18 mouse cellular contexts compared by ENCODE assay signal in genomic region chr7:113201584-113201983, GRCm38 (mm10). TPM values are rescaled to one million over a fixed set of nuclear protein-coding genes. Genes with fewer than 3 reads are reported as not detected.
DNase-seq lines count a peak whose midpoint lies in the region; ATAC-seq and TF ChIP-seq lines count a peak whose summit lies in the region.
"Had no signal": no experiment of that assay in that cellular context is flagged by ENCODE, and none has a peak within 500 bp of the region (broad histone marks: within the 10 kb centered on the region; RNA-seq: fewer than 3 reads in every experiment).

No protein-coding gene starts in this region.

- no peak overlapping the region for H3K4me3 ChIP-seq in embryonic facial prominence, embryonic 14.5 days (ENCODE audit: low read depth, low read length)
- no peak overlapping the region for H3K4me3 ChIP-seq in embryonic facial prominence, embryonic 10.5 days
- H3K4me3 ChIP-seq in kidney, adult 2 months (ENCODE audit: insufficient read depth, low read depth, low read length), result no peak overlapping the region
- no peak overlapping the region for H3K4me3 ChIP-seq in kidney, embryonic 15.5 days (replicated peaks)
- H3K4me3 ChIP-seq: embryonic facial prominence, embryonic 15.5 days; heart, adult 2 months; hindbrain, embryonic 15.5 days; limb, embryonic 12.5 days had no signal

- TF ChIP-seq POLR2A in kidney, adult 2 months (IDR thresholded peaks at IDR 0.05; ENCODE audit: low read depth, low read length), result no peak

- no peak overlapping the region for H3K9ac ChIP-seq in embryonic facial prominence, embryonic 14.5 days (ENCODE audit: low read depth, low read length)
- no peak overlapping the region for H3K9ac ChIP-seq in kidney, embryonic 15.5 days
- H3K9ac ChIP-seq: embryonic facial prominence, embryonic 15.5 days; hindbrain, embryonic 15.5 days; limb, embryonic 12.5 days had no signal

- H3K27ac ChIP-seq in embryonic facial prominence, embryonic 14.5 days (replicated peaks; ENCODE audit: low read depth, low read length), result no peak overlapping the region
- no peak overlapping the region for H3K27ac ChIP-seq in embryonic facial prominence, embryonic 10.5 days (replicated peaks)
- H3K27ac ChIP-seq in kidney, adult 2 months (ENCODE audit: insufficient read depth, low read depth, low read length), result no peak overlapping the region
- H3K27ac ChIP-seq in kidney, embryonic 15.5 days, result no peak overlapping the region
- H3K27ac ChIP-seq: embryonic facial prominence, embryonic 15.5 days; heart, adult 2 months; hindbrain, embryonic 15.5 days; limb, embryonic 12.5 days had no signal

- H3K4me1 ChIP-seq in embryonic facial prominence, embryonic 14.5 days (ENCODE audit: control insufficient read depth, insufficient read depth, low read length), result peaks cover 12% of the 10 kb centered on the region
- peaks cover 19% of the 10 kb centered on the region for H3K4me1 ChIP-seq in embryonic facial prominence, embryonic 10.5 days
- peaks cover 4% of the 10 kb centered on the region for H3K4me1 ChIP-seq in kidney, adult 2 months (ENCODE audit: control insufficient read depth, insufficient read depth, low read length)
- peaks cover 16% of the 10 kb centered on the region for H3K4me1 ChIP-seq in kidney, embryonic 15.5 days

- ATAC-seq in embryonic facial prominence, embryonic 14.5 days (ENCODE audit: low read depth), result peak; percentile 67; the same call in 1 of the 2 replicates
- ATAC-seq in kidney, embryonic 15.5 days (replicated peaks; ENCODE audit: low FRiP score), result no peak
- no peak for ATAC-seq in megakaryocyte, adult 5-6 weeks (ENCODE audit: poor library complexity, severe bottlenecking)
- ATAC-seq: activated CD4-positive, CD25-positive, alpha-beta regulatory T cell, adult 4 months had no signal

- no peaks in the 10 kb centered on the region for H3K36me3 ChIP-seq in embryonic facial prominence, embryonic 14.5 days (ENCODE audit: control insufficient read depth, insufficient read depth, low read length)
- H3K36me3 ChIP-seq in embryonic facial prominence, embryonic 10.5 days (replicated peaks), result no peaks in the 10 kb centered on the region
- H3K36me3 ChIP-seq in kidney, adult 2 months (ENCODE audit: control insufficient read depth, insufficient read depth, low read length), result no peaks in the 10 kb centered on the region
- no peaks in the 10 kb centered on the region for H3K36me3 ChIP-seq in kidney, embryonic 15.5 days
- H3K36me3 ChIP-seq: embryonic facial prominence, embryonic 15.5 days; G1E; hindbrain, embryonic 15.5 days; limb, embryonic 12.5 days had no signal

- WGBS in embryonic facial prominence, embryonic 14.5 days, result 32% methylated on average over 3 of the region's 3 CpGs
- 60% methylated on average over 3 of the region's 3 CpGs for WGBS in embryonic facial prominence, embryonic 10.5 days
- 32% methylated on average over 3 of the region's 3 CpGs for WGBS in kidney, adult 2 months
- WGBS in kidney, embryonic 15.5 days, result 44% methylated on average over 3 of the region's 3 CpGs

- no peak for TF ChIP-seq CTCF in kidney, adult 2 months (conservative IDR thresholded peaks at IDR 0.05; ENCODE audit: insufficient read depth, insufficient read length, low read depth, low read length)

- peaks cover 9% of the 10 kb centered on the region for H3K27me3 ChIP-seq in embryonic facial prominence, embryonic 14.5 days (replicated peaks; ENCODE audit: control insufficient read depth, insufficient read depth, low read length)
- peaks cover 49% of the 10 kb centered on the region for H3K27me3 ChIP-seq in embryonic facial prominence, embryonic 10.5 days (replicated peaks; ENCODE audit: low read depth, poor library complexity, severe bottlenecking)
- no peaks in the 10 kb centered on the region for H3K27me3 ChIP-seq in kidney, adult 2 months (replicated peaks; ENCODE audit: control insufficient read depth, insufficient read depth, low read length)
- peaks cover 21% of the 10 kb centered on the region for H3K27me3 ChIP-seq in kidney, embryonic 15.5 days

- peak; percentile 76 for DNase-seq in embryonic facial prominence, embryonic 14.5 days (ENCODE audit: low spot score)
- DNase-seq in embryonic facial prominence, embryonic 10.5 days (ENCODE audit: low spot score), result no peak
- peak; percentile 75 for DNase-seq in kidney, adult 2 months
- DNase-seq in NIH3T3 (ENCODE audit: low read depth), result peak; percentile 80
- DNase-seq in heart, postnatal 4 days, result peak; percentile 25
- no peak for DNase-seq in left cerebral cortex, adult 9 months (ENCODE audit: low spot score in 2 of 2)
- DNase-seq: cerebellum, postnatal 36 days; lung, adult 18-20 months; right cerebral cortex, postnatal 25 days; thymus, postnatal 4 days had no signal

- no peak overlapping the region for H3K4me2 ChIP-seq in embryonic facial prominence, embryonic 14.5 days (ENCODE audit: low read depth, low read length)
- H3K4me2 ChIP-seq in kidney, embryonic 15.5 days, result no peak overlapping the region
- H3K4me2 ChIP-seq: embryonic facial prominence, embryonic 15.5 days; hindbrain, embryonic 15.5 days; limb, embryonic 12.5 days had no signal

- H3K9me3 ChIP-seq in embryonic facial prominence, embryonic 14.5 days (ENCODE audit: control insufficient read depth, low read length), result no peaks in the 10 kb centered on the region
- no peaks in the 10 kb centered on the region for H3K9me3 ChIP-seq in embryonic facial prominence, embryonic 10.5 days
- no peaks in the 10 kb centered on the region for H3K9me3 ChIP-seq in kidney, embryonic 15.5 days (replicated peaks)
- H3K9me3 ChIP-seq: embryonic facial prominence, embryonic 15.5 days; G1E; hindbrain, embryonic 15.5 days; limb, embryonic 12.5 days had no signal

RNA-seq across cellular contexts. Expression of gene Arntl, which starts 5.7 kb away (rescaled TPM):
- 8.5 and 9.6 TPM in 2 replicates for polyA plus RNA-seq in embryonic facial prominence, embryonic 14.5 days (2014; fragmentation: Nextera tagmentation; extraction: Ambion mirVana)
- polyA plus RNA-seq in embryonic facial prominence, embryonic 10.5 days (2016; fragmentation: Nextera tagmentation; extraction: Ambion mirVana), result 8.0 and 8.5 TPM in 2 replicates
- polyA plus RNA-seq in kidney, adult 2 months (2012; rRNA removed), result 6.0 and 7.3 TPM in 2 replicates
- 9.3 and 10.1 TPM in 2 replicates for polyA plus RNA-seq in kidney, embryonic 15.5 days (2015; fragmentation: Nextera tagmentation; extraction: Ambion mirVana)
- 10 to 100 TPM in 1 of 2 experiments, 1 to 10 TPM in 1; 9.6 to 10.0 TPM for total RNA-seq in heart, postnatal 4 days (2021)
- total RNA-seq in megakaryocyte, adult 5-6 weeks (2015), result 7.3 and 8.9 TPM in 2 replicates
- 8.3 and 9.5 TPM in 2 replicates for total RNA-seq in megakaryocyte, adult 5-6 weeks (2017)

Comparison
In these comparisons a context has a peak if more than half of its experiments do, and no peak if none do; other contexts are left out.
1. DNase-seq: peak in embryonic facial prominence, embryonic 14.5 days (single experiment), kidney, adult 2 months (single experiment), NIH3T3 (single experiment) and heart, postnatal 4 days (single experiment); none in embryonic facial prominence, embryonic 10.5 days (single experiment) and left cerebral cortex, adult 9 months (0 of 2).